Mouse (Mus musculus): ENCODE data around the gene Timm8a2. TPM values are rescaled to one million over a fixed set of nuclear protein-coding genes. Genes with fewer than 3 reads are reported as not detected.

Timm8a2 gene
- polyA plus RNA-seq, 2 experiments = not detected

- Histone ChIP-seq H3K4me1 (replicated peaks; ENCODE audit: control insufficient read depth in 2 of 2, insufficient read depth in 2 of 2, low read length in 1 of 2) (peaks cover 0 to 16% of the 10 kb centered on the region in 2 experiments; a peak in 2 of 4 replicates), H3K36me3 (replicated peaks; ENCODE audit: control insufficient read depth, insufficient read depth, low read depth) (no peaks in the 10 kb centered on the region), H3K4me3 (ENCODE audit: insufficient read depth in 1 of 2, low read depth in 2 of 2, low read length in 2 of 2) (no peak overlapping the region), H3K27me3 (ENCODE audit: control insufficient read depth, insufficient read depth, low read length) (no peaks in the 10 kb centered on the region), H3K9ac (replicated peaks) (no peak overlapping the region), H3K27ac (no peak overlapping the region), H3K9me3 (ENCODE audit: control insufficient read depth, low read length) (no peaks in the 10 kb centered on the region), H3K4me2 (ENCODE audit: low read depth) (no peak overlapping the region)
- WGBS (ENCODE audit: insufficient replicate concordance) = 38% methylated on average over 11 of the region's 11 CpGs
- ATAC-seq (ENCODE audit: insufficient read depth) = no peak
- no peak for DNase-seq (ENCODE audit: low read depth in 3 of 3, low spot score in 3 of 3)
- TF ChIP-seq CTCF (IDR thresholded peaks at IDR 0.05; ENCODE audit: low read depth) (no peak), EP300 (IDR thresholded peaks at IDR 0.05; ENCODE audit: low read depth) (no peak)
Measured at GRCm38 (mm10) chr14:122068801-122069695, 34.6 kb downstream of the Timm8a2 start.

- ATAC-seq (ENCODE audit: insufficient read depth) (no peak), DNase-seq (ENCODE audit: low read depth in 3 of 3, low spot score in 3 of 3) (no peak)
- TF ChIP-seq EP300 (IDR thresholded peaks at IDR 0.05; ENCODE audit: low read depth) (no peak), CTCF (IDR thresholded peaks at IDR 0.05; ENCODE audit: low read depth) (no peak)
- Histone ChIP-seq H3K27ac (no peak overlapping the region), H3K4me1 (replicated peaks; ENCODE audit: control insufficient read depth in 2 of 2, insufficient read depth in 2 of 2, low read length in 1 of 2) (peaks cover 0 to 16% of the 10 kb centered on the region in 2 experiments; a peak in 2 of 4 replicates), H3K4me2 (ENCODE audit: low read depth) (no peak overlapping the region), H3K9ac (replicated peaks) (no peak overlapping the region), H3K9me3 (ENCODE audit: control insufficient read depth, low read length) (no peaks in the 10 kb centered on the region), H3K4me3 (ENCODE audit: insufficient read depth in 1 of 2, low read depth in 2 of 2, low read length in 2 of 2) (no peak overlapping the region), H3K36me3 (replicated peaks; ENCODE audit: control insufficient read depth, insufficient read depth, low read depth) (no peaks in the 10 kb centered on the region), H3K27me3 (ENCODE audit: control insufficient read depth, insufficient read depth, low read length) (no peaks in the 10 kb centered on the region)
- WGBS (ENCODE audit: insufficient replicate concordance) = 51% methylated on average over 3 of the region's 3 CpGs
Measured at GRCm38 (mm10) chr14:122069948-122070347, 35.5 kb downstream of the Timm8a2 start.

DNA sequence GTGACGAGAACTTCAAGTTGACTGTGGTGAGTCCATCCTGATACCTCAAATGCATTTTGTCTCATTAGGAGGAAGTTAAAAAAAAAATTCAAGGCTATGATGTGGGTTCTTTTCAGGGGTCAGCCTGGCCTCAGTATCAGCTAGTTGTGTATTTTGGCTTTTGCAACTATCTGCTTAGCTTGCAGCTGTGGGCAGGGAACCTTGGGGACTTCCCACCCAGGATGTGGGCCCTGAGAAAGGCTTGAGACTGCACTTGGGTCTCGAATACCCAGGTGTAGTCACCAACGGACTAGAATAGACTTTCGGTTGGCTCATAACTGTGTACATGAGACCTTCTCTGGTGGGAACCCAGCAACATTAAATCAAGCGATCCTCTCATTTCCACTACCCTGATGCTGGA, 38.9 kb downstream of the Timm8a2 start:
- no peak for TF ChIP-seq CTCF (IDR thresholded peaks at IDR 0.05; ENCODE audit: low read depth)
- no peak for TF ChIP-seq EP300 (IDR thresholded peaks at IDR 0.05; ENCODE audit: low read depth)
- Histone ChIP-seq H3K9me3 (ENCODE audit: control insufficient read depth, low read length) (no peaks in the 10 kb centered on the region), H3K4me3 (ENCODE audit: insufficient read depth in 1 of 2, low read depth in 2 of 2, low read length in 2 of 2) (no peak overlapping the region), H3K27ac (no peak overlapping the region), H3K9ac (replicated peaks) (no peak overlapping the region), H3K27me3 (ENCODE audit: control insufficient read depth, insufficient read depth, low read length) (no peaks in the 10 kb centered on the region), H3K4me1 (replicated peaks; ENCODE audit: control insufficient read depth in 2 of 2, insufficient read depth in 2 of 2, low read length in 1 of 2) (peaks cover 0 to 7% of the 10 kb centered on the region in 2 experiments; a peak in 2 of 4 replicates), H3K36me3 (replicated peaks; ENCODE audit: control insufficient read depth, insufficient read depth, low read depth) (no peaks in the 10 kb centered on the region), H3K4me2 (ENCODE audit: low read depth) (no peak overlapping the region)
- DNase-seq (ENCODE audit: low read depth in 3 of 3, low spot score in 3 of 3) (no peak), ATAC-seq (ENCODE audit: insufficient read depth) (no peak)
- WGBS (ENCODE audit: insufficient replicate concordance) = 64% methylated on average over 5 of the region's 5 CpGs

GRCm38 (mm10) chr14:122074360-122074759, 39.9 kb downstream of the Timm8a2 start:
- Histone ChIP-seq H3K4me1 (replicated peaks; ENCODE audit: control insufficient read depth in 2 of 2, insufficient read depth in 2 of 2, low read length in 1 of 2) (no peaks in the 10 kb centered on the region), H3K4me2 (ENCODE audit: low read depth) (no peak overlapping the region), H3K9ac (replicated peaks) (no peak overlapping the region), H3K27ac (no peak overlapping the region), H3K36me3 (replicated peaks; ENCODE audit: control insufficient read depth, insufficient read depth, low read depth) (no peaks in the 10 kb centered on the region), H3K27me3 (ENCODE audit: control insufficient read depth, insufficient read depth, low read length) (no peaks in the 10 kb centered on the region), H3K4me3 (ENCODE audit: insufficient read depth in 1 of 2, low read depth in 2 of 2, low read length in 2 of 2) (no peak overlapping the region), H3K9me3 (ENCODE audit: control insufficient read depth, low read length) (no peaks in the 10 kb centered on the region)
- DNase-seq (ENCODE audit: low read depth in 3 of 3, low spot score in 3 of 3) (no peak), ATAC-seq (ENCODE audit: insufficient read depth) (no peak)
- 65% methylated on average over 10 of the region's 10 CpGs for WGBS (ENCODE audit: insufficient replicate concordance)
- TF ChIP-seq EP300 (IDR thresholded peaks at IDR 0.05; ENCODE audit: low read depth) (no peak), CTCF (IDR thresholded peaks at IDR 0.05; ENCODE audit: low read depth) (no peak)

DNA sequence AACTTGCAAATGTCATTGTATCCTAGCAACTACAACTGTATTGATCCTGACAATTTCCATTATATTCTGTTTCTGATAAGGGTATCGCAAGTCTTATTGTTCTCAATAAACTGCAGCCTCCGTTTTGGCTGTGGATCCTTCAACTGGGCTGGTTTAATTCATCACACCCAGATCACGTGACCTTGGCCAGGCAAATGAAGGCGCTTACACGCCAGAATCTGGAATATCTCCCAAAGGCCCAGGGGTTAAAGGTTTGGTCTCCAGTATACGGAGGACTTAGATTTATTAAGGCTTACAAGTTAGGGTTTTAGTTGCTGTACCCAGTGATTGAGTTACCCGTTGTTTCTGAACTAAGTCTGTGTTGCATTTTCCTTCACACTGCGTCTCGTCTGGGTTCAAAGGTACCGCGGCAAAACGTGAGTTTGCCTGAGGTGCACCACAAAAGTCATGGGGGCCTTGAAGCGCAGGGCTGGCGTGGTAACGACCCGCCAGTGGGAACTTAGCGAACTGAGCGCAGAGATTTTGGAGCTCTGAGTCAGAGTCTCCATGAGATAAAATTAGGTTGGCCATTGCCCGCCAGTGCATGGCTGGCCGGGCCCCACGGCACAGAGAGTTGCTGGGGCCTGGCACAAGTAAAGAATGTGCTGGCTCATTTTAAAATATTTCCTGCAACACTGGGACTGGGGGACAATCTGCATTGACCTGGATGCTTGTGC, 41.2 kb downstream of the Timm8a2 start:
- H3K9ac ChIP-seq (replicated peaks) = no peak overlapping the region
- no peak for TF ChIP-seq EP300 (IDR thresholded peaks at IDR 0.05; ENCODE audit: low read depth)
- no peak for TF ChIP-seq CTCF (IDR thresholded peaks at IDR 0.05; ENCODE audit: low read depth)
- no peaks in the 10 kb centered on the region for H3K4me1 ChIP-seq (replicated peaks; ENCODE audit: control insufficient read depth in 2 of 2, insufficient read depth in 2 of 2, low read length in 1 of 2)
- no peak overlapping the region for H3K4me3 ChIP-seq (ENCODE audit: insufficient read depth in 1 of 2, low read depth in 2 of 2, low read length in 2 of 2)
- no peaks in the 10 kb centered on the region for H3K36me3 ChIP-seq (replicated peaks; ENCODE audit: control insufficient read depth, insufficient read depth, low read depth)
- DNase-seq (ENCODE audit: low read depth in 3 of 3, low spot score in 3 of 3) (no peak), ATAC-seq (ENCODE audit: insufficient read depth) (no peak)
- H3K27me3 ChIP-seq (ENCODE audit: control insufficient read depth, insufficient read depth, low read length) = no peaks in the 10 kb centered on the region
- no peaks in the 10 kb centered on the region for H3K9me3 ChIP-seq (ENCODE audit: control insufficient read depth, low read length)
- WGBS (ENCODE audit: insufficient replicate concordance) = 76% methylated on average over 21 of the region's 21 CpGs
- no peak overlapping the region for H3K27ac ChIP-seq
- no peak overlapping the region for H3K4me2 ChIP-seq (ENCODE audit: low read depth)

Measured in liver, embryonic 14.5 days (tissue).